Mouse (Mus musculus): ENCODE results near the gene Kdr.

The Kdr gene

DNA sequence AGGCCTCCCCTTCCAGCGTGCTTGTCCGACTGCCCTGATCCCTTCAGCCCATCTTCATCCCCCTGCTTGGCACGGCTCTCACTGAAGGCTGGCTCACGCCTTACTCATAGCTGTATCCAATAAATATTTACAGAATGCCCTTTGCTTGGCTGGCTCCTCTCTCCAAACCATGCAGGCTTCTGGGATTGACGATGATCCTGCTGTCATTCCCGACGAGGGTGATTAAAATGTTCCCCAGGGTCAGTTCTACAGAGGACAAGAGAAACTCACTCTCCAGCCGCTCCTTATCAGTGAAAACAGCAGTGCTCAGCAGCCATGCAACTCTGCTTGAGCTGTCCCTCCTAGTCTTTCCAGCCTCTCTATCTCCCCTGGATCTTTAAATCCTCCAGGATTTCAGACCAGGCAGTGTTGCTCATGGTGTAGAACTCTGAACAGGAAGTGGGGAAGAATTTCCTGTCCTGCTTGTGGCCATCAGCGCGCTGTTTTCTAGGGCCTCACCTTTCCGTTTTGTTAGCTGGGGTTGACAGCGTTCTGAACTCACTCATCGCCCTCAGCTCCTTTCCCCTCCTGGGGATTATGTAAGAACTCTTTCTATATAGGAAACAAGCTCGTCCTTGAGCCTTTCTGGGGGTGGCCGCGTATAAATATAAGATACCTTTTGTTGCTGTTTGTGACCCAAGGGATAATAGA lies 77.9 kb downstream of the Kdr start:
- DNase-seq = no peak

DNA sequence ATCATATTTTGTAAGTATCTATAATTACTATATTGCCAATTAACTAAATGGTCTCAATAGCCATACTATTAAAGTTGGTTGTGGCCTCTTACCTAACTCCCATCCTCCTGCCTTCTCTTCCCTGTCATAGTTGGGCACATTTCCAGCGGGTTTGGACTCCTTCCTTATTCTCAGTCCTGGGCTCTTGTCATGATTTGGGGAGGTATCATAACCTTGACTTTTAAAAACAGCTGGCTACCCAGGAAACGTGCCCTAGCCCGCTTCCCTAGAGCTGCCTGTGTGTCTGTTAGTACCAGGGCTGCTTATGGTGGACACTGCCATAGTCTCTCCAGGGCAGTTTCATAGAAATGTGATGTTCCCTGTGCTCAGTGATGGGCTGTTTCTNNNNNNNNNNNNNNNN lies 82.9 kb downstream of the Kdr start:
- DNase-seq = no peak

DNA sequence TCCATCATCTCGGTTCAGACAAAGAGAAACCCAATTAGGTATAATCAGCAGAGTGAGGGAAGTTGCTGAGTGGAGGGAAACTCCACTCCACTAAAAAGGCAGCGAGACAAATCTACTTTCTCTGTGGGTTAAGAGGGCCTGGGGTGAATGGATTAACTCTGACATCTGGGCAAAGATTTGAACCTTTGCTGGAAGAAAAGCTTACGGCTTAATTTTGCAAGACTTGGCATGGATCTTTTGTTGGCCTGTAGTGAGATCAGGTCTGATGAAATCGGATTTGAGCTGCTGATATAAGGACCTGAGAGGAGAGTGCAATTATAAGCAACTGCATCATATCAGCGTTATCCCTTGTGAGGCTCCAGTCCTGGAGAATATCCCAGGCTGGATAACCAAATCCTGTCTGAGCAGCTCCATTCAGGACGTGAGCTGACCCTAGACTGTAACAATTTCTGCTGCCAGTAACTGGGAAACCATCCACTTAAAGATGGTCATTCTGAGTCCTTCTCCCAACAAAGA lies 85.2 kb downstream of the Kdr start:
- DNase-seq = no peak
